Mouse (Mus musculus) heart, embryonic 16.5 days (tissue): ENCODE measurements around the gene Nos2. TPM values are rescaled to one million over a fixed set of nuclear protein-coding genes. Genes with fewer than 3 reads are reported as not detected.
A peak's percentile ranks its signal among the peaks of the same experiment; 100 is the strongest.
"Not testable (repeated sequence)": the region's sequence is repeated elsewhere in the genome, so short reads cannot be mapped to it uniquely, and the experiment has no call there.

Experiments used
- ATAC-seq: fragments of 200-750 bp; cut with Nextera tagmentation; replicated peaks from 2 replicates; pipeline ENCODE4 v1.8.0; 2017; ENCODE audit warnings: moderate number of reproducible peaks; ENCODE audit not compliant: insufficient read depth, low FRiP score; ENCODE audit errors: extremely low read depth
- H3K27ac ChIP-seq: fragments of 300-500 bp; sonication (generic); 2 replicates; pipeline ENCODE4 v1.5.1; 2014; ENCODE audit warnings: mild to moderate bottlenecking, low read length, control low read depth, moderate library complexity
- H3K27me3 ChIP-seq: fragments of 300-500 bp; sonication (generic); 2 replicates; pipeline ENCODE4 v1.6.1; 2014; ENCODE audit warnings: low read length, mixed read lengths; ENCODE audit not compliant: control insufficient read depth, insufficient read depth
- H3K36me3 ChIP-seq: fragments of 300-500 bp; sonication (generic); 2 replicates; pipeline ENCODE4 v1.6.1; 2014; ENCODE audit not compliant: control insufficient read depth, insufficient read depth
- H3K4me1 ChIP-seq: fragments of 300-500 bp; sonication (generic); 2 replicates; pipeline ENCODE4 v1.6.1; 2014; ENCODE audit warnings: low read length, mixed read lengths; ENCODE audit not compliant: control insufficient read depth, insufficient read depth
- H3K4me2 ChIP-seq: fragments of 300-500 bp; sonication (generic); 2 replicates; pipeline ENCODE4 v1.6.1; 2014; ENCODE audit warnings: low read depth, mild to moderate bottlenecking, control low read depth, low read length
- H3K4me3 ChIP-seq: fragments of 300-500 bp; sonication (generic); 2 replicates; pipeline ENCODE4 v1.5.1; 2014; ENCODE audit warnings: mild to moderate bottlenecking, control low read depth, low read length
- H3K9ac ChIP-seq: fragments of 300-500 bp; sonication (generic); 2 replicates; pipeline ENCODE4 v1.6.1; 2014; ENCODE audit warnings: low read length, control low read depth
- H3K9me3 ChIP-seq: fragments of 300-500 bp; sonication (generic); replicated peaks from 2 replicates; pipeline ENCODE4 v1.6.1; 2016; ENCODE audit warnings: low read length; ENCODE audit not compliant: control insufficient read depth
- WGBS: fragments of 180-500 bp; shearing (Covaris S2); extraction: QIAGEN DNeasy Blood & Tissue Kit; methylation state at CpG from one replicate; pipeline ENCODE4 v1.1.7; 2014; 5-methylcytosine and 5-hydroxymethylcytosine counted together
- polyA plus RNA-seq: library from polyadenylated mRNA; unstranded; fragments of >200 nt; fragmentation: Nextera tagmentation; extraction: Ambion mirVana; gene quantifications from 2 replicates; pipeline ENCODE4 v1.2.1, GENCODE M21; 2015

The Nos2 gene
- polyA plus RNA-seq, 1 experiment from 2014 or later: 2.0 TPM

- WGBS: 91% methylated on average over 9 of the region's 9 CpGs
- Histone ChIP-seq H3K27ac (no peak overlapping the region), H3K27me3 (no peaks in the 10 kb centered on the region), H3K36me3 (no peaks in the 10 kb centered on the region), H3K9ac (no peak overlapping the region), H3K9me3 (peaks cover 7% of the 10 kb centered on the region), H3K4me2 (no peak overlapping the region), H3K4me1 (peaks cover 2% of the 10 kb centered on the region), H3K4me3 (no peak overlapping the region)
- no peak for ATAC-seq
These were observed 69.5 kb downstream of the Nos2 start for GRCm38 (mm10) chr11:78990096-78990495.

- not testable (repeated sequence) for H3K4me3 ChIP-seq, H3K9me3 ChIP-seq, H3K27me3 ChIP-seq, H3K9ac ChIP-seq, H3K36me3 ChIP-seq, H3K27ac ChIP-seq, H3K4me1 ChIP-seq, H3K4me2 ChIP-seq, ATAC-seq
- WGBS: 81% methylated on average over 5 of the region's 5 CpGs
These were observed 70.4 kb downstream of the Nos2 start for GRCm38 (mm10) chr11:78990875-78991543.

- Histone ChIP-seq H3K27ac (no peak overlapping the region), H3K27me3 (no peaks in the 10 kb centered on the region), H3K4me1 (peaks cover 4% of the 10 kb centered on the region; the same call in 1 of the 2 replicates), H3K9ac (no peak overlapping the region), H3K4me3 (no peak overlapping the region), H3K4me2 (no peak overlapping the region), H3K36me3 (no peaks in the 10 kb centered on the region), H3K9me3 (peaks cover 8% of the 10 kb centered on the region; the same call in 1 of the 2 replicates)
- 67% methylated on average over 6 of the region's 6 CpGs for WGBS
- no peak for ATAC-seq
These were observed 78.5 kb downstream of the Nos2 start for GRCm38 (mm10) chr11:78999118-78999517.

GRCm38 (mm10) chr11:79001871-79002270 is 81.3 kb downstream of the Nos2 start:
- WGBS: 78% methylated on average over 4 of the region's 4 CpGs
- no peaks in the 10 kb centered on the region for H3K27me3 ChIP-seq
- H3K27ac ChIP-seq: peak overlapping the region; percentile 87
- H3K9ac ChIP-seq: no peak overlapping the region
- H3K4me1 ChIP-seq: peaks cover 8% of the 10 kb centered on the region
- no peak overlapping the region for H3K4me3 ChIP-seq
- H3K9me3 ChIP-seq: 0 out of 2 replicates have a peak, but pooled peaks cover 3% of the 10 kb centered on the region
- no peaks in the 10 kb centered on the region for H3K36me3 ChIP-seq
- ATAC-seq: no peak
- H3K4me2 ChIP-seq: no peak overlapping the region

- no peak overlapping the region for H3K9ac ChIP-seq
- no peaks in the 10 kb centered on the region for H3K36me3 ChIP-seq
- H3K4me2 ChIP-seq: no peak overlapping the region
- H3K27ac ChIP-seq: peak overlapping the region; percentile 87
- H3K9me3 ChIP-seq: 0 out of 2 replicates have a peak, but pooled peaks cover under 1% of the 10 kb centered on the region
- no peak overlapping the region for H3K4me3 ChIP-seq
- 37% methylated on average over 5 of the region's 5 CpGs for WGBS
- peak; percentile 50; the same call in 1 of the 2 replicates for ATAC-seq
- H3K4me1 ChIP-seq: peaks cover 8% of the 10 kb centered on the region
- H3K27me3 ChIP-seq: no peaks in the 10 kb centered on the region
These were observed 82.0 kb downstream of the Nos2 start for GRCm38 (mm10) chr11:79002551-79002951.

- H3K4me3 ChIP-seq: no peak overlapping the region
These were observed 82.6 kb downstream of the Nos2 start for GRCm38 (mm10) chr11:79003053-79003768.

GRCm38 (mm10) chr11:79003769-79004638 is 83.4 kb downstream of the Nos2 start:
- no peak overlapping the region for H3K4me2 ChIP-seq
- peaks cover 8% of the 10 kb centered on the region for H3K4me1 ChIP-seq
- H3K9ac ChIP-seq: no peak overlapping the region
- ATAC-seq: no peak
- no peaks in the 10 kb centered on the region for H3K36me3 ChIP-seq
- 74% methylated on average over 10 of the region's 10 CpGs for WGBS
- no peaks in the 10 kb centered on the region for H3K27me3 ChIP-seq
- H3K27ac ChIP-seq: peak overlapping the region; percentile 87
- H3K4me3 ChIP-seq: no peak overlapping the region
- no peaks in the 10 kb centered on the region for H3K9me3 ChIP-seq

More at GRCm38 (mm10) chr11:79003053-79003768, 82.6 kb downstream of the Nos2 start:
- peaks cover 8% of the 10 kb centered on the region for H3K4me1 ChIP-seq
- no peak overlapping the region for H3K4me2 ChIP-seq
- H3K9ac ChIP-seq: no peak overlapping the region
- H3K36me3 ChIP-seq: no peaks in the 10 kb centered on the region
- no peaks in the 10 kb centered on the region for H3K27me3 ChIP-seq
- H3K27ac ChIP-seq: peak overlapping the region; percentile 87
- 56% methylated on average over 11 of the region's 11 CpGs for WGBS
- ATAC-seq: peak; percentile 83
- H3K9me3 ChIP-seq: no peaks in the 10 kb centered on the region

- Histone ChIP-seq H3K27ac (no peak overlapping the region), H3K9ac (no peak overlapping the region), H3K27me3 (no peaks in the 10 kb centered on the region), H3K9me3 (no peaks in the 10 kb centered on the region), H3K36me3 (no peaks in the 10 kb centered on the region), H3K4me3 (no peak overlapping the region), H3K4me1 (peaks cover 8% of the 10 kb centered on the region), H3K4me2 (no peak overlapping the region)
- WGBS: 70% methylated on average over 14 of the region's 14 CpGs
- no peak for ATAC-seq
These were observed 85.2 kb downstream of the Nos2 start for GRCm38 (mm10) chr11:79005578-79006394.
